Mouse (Mus musculus): ENCODE results near the gene Prss21. TPM values are rescaled to one million over a fixed set of nuclear protein-coding genes. Genes with fewer than 3 reads are reported as not detected.
A peak's percentile ranks its signal among the peaks of the same experiment; 100 is the strongest.

Gene Prss21
- polyA plus RNA-seq, 1 experiment from 2014 or later: not detected

DNA sequence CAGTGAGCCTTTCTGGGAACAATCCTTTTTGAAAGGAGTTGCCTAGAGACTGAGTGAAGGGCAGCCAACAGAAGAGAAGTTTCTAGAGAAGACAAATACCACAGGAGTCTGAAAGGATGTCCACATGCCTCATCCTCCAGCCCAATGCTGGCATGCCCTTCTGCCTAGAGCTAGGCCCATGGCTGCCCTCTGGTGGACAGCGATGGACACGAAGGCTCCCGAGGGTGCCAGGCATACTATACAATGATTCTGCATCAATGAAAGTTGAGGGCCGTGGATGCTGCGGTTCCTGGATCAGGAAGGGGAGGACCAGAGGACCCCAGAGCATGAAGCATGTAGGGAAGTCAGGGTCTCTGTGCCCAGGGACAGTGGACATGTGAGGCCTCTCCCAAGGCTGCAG is 14.6 kb upstream of the Prss21 start:
- H3K27ac ChIP-seq (ENCODE audit: low read length): no peak overlapping the region
- no peaks in the 10 kb centered on the region for H3K27me3 ChIP-seq (replicated peaks; ENCODE audit: control insufficient read depth, insufficient read depth, low read length)
- no peak overlapping the region for H3K4me3 ChIP-seq (replicated peaks; ENCODE audit: low read length)
- no peaks in the 10 kb centered on the region for H3K36me3 ChIP-seq (ENCODE audit: control insufficient read depth, insufficient read depth)
- no peaks in the 10 kb centered on the region for H3K4me1 ChIP-seq (replicated peaks; ENCODE audit: control insufficient read depth, insufficient read depth, low read length)
- no peak overlapping the region for H3K9ac ChIP-seq (replicated peaks; ENCODE audit: low read depth, low read length)
- no peaks in the 10 kb centered on the region for H3K9me3 ChIP-seq (ENCODE audit: control insufficient read depth, low read length)
- 29% methylated on average over 5 of the region's 5 CpGs for WGBS
- no peak for ATAC-seq
- H3K4me2 ChIP-seq (ENCODE audit: low read length): no peak overlapping the region

DNA sequence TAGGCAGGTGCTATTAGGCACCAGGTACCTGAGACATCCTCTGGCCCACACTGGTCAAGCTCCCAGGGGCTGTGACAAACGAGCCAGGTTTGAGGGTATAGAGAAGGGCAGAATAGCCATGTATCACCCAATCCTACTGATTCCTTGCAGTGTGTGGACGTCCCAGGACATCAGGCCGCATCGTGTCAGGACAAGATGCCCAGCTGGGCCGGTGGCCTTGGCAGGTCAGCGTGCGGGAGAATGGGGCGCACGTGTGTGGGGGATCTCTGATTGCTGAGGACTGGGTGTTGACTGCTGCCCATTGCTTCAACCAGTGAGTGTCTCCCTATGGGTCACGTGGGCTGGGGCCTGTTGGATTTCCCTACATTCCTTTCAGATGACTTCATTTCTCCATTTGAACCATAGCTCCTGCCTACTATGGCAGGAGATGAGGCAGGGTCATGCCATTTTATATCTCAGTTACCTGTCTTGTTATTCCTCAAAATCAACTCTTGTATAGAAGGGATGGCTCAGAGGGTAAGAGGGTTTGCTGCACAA is 13.6 kb upstream of the Prss21 start:
- Histone ChIP-seq H3K9ac (replicated peaks; ENCODE audit: low read depth, low read length) (no peak overlapping the region), H3K4me2 (ENCODE audit: low read length) (no peak overlapping the region), H3K27me3 (replicated peaks; ENCODE audit: control insufficient read depth, insufficient read depth, low read length) (no peaks in the 10 kb centered on the region), H3K4me1 (replicated peaks; ENCODE audit: control insufficient read depth, insufficient read depth, low read length) (no peaks in the 10 kb centered on the region), H3K36me3 (ENCODE audit: control insufficient read depth, insufficient read depth) (no peaks in the 10 kb centered on the region), H3K4me3 (replicated peaks; ENCODE audit: low read length) (no peak overlapping the region), H3K27ac (ENCODE audit: low read length) (no peak overlapping the region), H3K9me3 (ENCODE audit: control insufficient read depth, low read length) (no peaks in the 10 kb centered on the region)
- no peak for ATAC-seq
- WGBS: 87% methylated on average over 10 of the region's 10 CpGs

DNA sequence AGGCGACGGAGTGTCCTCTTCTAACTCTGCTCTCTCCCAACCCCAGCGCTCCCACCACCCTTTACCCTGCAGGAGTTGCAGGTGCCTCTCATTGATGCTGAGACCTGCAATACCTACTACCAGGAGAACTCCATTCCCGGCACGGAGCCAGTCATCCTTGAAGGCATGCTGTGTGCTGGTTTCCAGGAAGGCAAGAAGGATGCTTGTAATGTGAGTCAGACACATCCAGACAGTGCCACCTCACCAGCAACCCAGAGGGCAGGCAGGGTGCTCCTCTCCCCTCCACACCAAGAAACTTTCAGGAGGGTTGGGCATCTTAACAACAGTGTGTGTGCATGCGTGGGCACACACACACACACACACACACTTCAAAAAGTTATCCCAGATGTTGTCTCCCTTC is 10.7 kb upstream of the Prss21 start:
- no peak overlapping the region for H3K4me2 ChIP-seq (ENCODE audit: low read length)
- WGBS: 87% methylated on average over 6 of the region's 6 CpGs
- no peaks in the 10 kb centered on the region for H3K36me3 ChIP-seq (ENCODE audit: control insufficient read depth, insufficient read depth)
- no peak overlapping the region for H3K9ac ChIP-seq (replicated peaks; ENCODE audit: low read depth, low read length)
- no peaks in the 10 kb centered on the region for H3K27me3 ChIP-seq (replicated peaks; ENCODE audit: control insufficient read depth, insufficient read depth, low read length)
- no peak overlapping the region for H3K27ac ChIP-seq (ENCODE audit: low read length)
- ATAC-seq: no peak
- H3K4me3 ChIP-seq (replicated peaks; ENCODE audit: low read length): no peak overlapping the region
- no peaks in the 10 kb centered on the region for H3K9me3 ChIP-seq (ENCODE audit: control insufficient read depth, low read length)
- no peaks in the 10 kb centered on the region for H3K4me1 ChIP-seq (replicated peaks; ENCODE audit: control insufficient read depth, insufficient read depth, low read length)

DNA sequence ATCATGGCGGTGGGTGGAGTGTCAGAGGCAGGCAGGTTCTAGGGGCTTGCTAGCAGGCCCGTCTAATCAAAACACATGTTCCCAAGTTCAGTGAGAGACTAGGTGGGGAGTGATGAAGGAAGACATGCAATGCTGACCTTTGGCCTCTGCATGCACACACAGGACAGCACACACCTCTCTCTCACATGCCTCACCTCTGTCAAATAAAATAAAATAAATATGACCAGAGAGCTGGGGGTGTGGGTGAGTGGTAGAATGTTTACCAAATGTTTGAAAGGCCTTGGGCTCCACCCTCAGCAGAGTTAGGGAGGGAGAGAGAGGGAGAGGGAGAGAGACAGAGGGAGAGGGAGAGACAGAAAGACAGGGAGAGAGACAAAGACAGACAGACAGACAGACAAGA is 9.9 kb upstream of the Prss21 start:
- 82% methylated on average over 2 of the region's 2 CpGs for WGBS
- ATAC-seq: no peak
- Histone ChIP-seq H3K4me2 (ENCODE audit: low read length) (no peak overlapping the region), H3K27ac (ENCODE audit: low read length) (no peak overlapping the region), H3K36me3 (ENCODE audit: control insufficient read depth, insufficient read depth) (no peaks in the 10 kb centered on the region), H3K27me3 (replicated peaks; ENCODE audit: control insufficient read depth, insufficient read depth, low read length) (no peaks in the 10 kb centered on the region), H3K4me1 (replicated peaks; ENCODE audit: control insufficient read depth, insufficient read depth, low read length) (no peaks in the 10 kb centered on the region), H3K4me3 (replicated peaks; ENCODE audit: low read length) (no peak overlapping the region), H3K9ac (replicated peaks; ENCODE audit: low read depth, low read length) (no peak overlapping the region), H3K9me3 (ENCODE audit: control insufficient read depth, low read length) (no peaks in the 10 kb centered on the region)

DNA sequence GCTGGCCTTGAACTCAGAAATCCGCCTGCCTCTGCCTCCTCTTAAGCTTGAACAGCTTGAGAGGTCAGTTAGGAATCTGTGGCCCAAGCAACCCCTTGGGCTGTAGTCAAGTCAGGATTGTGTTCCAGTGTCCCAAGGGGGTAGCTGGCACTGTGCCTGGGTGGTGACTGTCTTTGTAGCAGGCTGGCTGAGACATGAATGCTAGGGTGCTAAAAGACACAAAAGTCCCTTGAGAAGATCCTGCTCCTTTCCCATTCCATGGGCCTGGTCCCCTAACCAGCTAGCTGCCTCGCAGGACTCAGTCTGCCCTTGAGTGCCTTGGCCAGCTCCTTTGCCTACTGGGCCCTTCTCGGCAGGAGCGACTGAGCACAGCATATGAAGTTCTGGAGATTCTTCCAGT is 4.9 kb upstream of the Prss21 start:
- H3K27me3 ChIP-seq (replicated peaks; ENCODE audit: control insufficient read depth, insufficient read depth, low read length): no peaks in the 10 kb centered on the region
- no peaks in the 10 kb centered on the region for H3K9me3 ChIP-seq (ENCODE audit: control insufficient read depth, low read length)
- H3K4me3 ChIP-seq (replicated peaks; ENCODE audit: low read length): no peak overlapping the region
- no peak overlapping the region for H3K4me2 ChIP-seq (ENCODE audit: low read length)
- H3K36me3 ChIP-seq (ENCODE audit: control insufficient read depth, insufficient read depth): no peaks in the 10 kb centered on the region
- H3K4me1 ChIP-seq (replicated peaks; ENCODE audit: control insufficient read depth, insufficient read depth, low read length): no peaks in the 10 kb centered on the region
- no peak overlapping the region for H3K9ac ChIP-seq (replicated peaks; ENCODE audit: low read depth, low read length)
- 90% methylated on average over 4 of the region's 4 CpGs for WGBS
- H3K27ac ChIP-seq (ENCODE audit: low read length): no peak overlapping the region
- no peak for ATAC-seq

DNA sequence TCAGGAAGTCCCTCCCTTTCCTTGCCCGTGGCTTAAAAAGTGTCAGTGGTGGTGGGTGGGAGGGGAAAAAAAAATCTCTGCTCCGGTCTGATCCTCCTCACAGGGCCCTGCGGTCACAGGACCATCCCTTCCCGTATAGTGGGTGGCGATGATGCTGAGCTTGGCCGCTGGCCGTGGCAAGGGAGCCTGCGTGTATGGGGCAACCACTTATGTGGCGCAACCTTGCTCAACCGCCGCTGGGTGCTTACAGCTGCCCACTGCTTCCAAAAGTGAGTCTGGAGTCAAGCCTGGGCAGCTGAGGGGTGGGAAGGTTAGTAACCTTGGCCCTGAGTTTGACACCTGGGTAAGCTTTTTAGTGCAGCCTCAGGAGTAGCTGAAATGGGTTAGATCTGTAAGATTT is 657 bp downstream of the Prss21 start:
- H3K4me2 ChIP-seq (ENCODE audit: low read length): no peak overlapping the region
- H3K4me3 ChIP-seq (replicated peaks; ENCODE audit: low read length): no peak overlapping the region
- H3K36me3 ChIP-seq (ENCODE audit: control insufficient read depth, insufficient read depth): no peaks in the 10 kb centered on the region
- no peak overlapping the region for H3K27ac ChIP-seq (ENCODE audit: low read length)
- 91% methylated on average over 11 of the region's 11 CpGs for WGBS
- no peaks in the 10 kb centered on the region for H3K27me3 ChIP-seq (replicated peaks; ENCODE audit: control insufficient read depth, insufficient read depth, low read length)
- no peak for ATAC-seq
- H3K9me3 ChIP-seq (ENCODE audit: control insufficient read depth, low read length): no peaks in the 10 kb centered on the region
- no peak overlapping the region for H3K9ac ChIP-seq (replicated peaks; ENCODE audit: low read depth, low read length)
- H3K4me1 ChIP-seq (replicated peaks; ENCODE audit: control insufficient read depth, insufficient read depth, low read length): no peaks in the 10 kb centered on the region

DNA sequence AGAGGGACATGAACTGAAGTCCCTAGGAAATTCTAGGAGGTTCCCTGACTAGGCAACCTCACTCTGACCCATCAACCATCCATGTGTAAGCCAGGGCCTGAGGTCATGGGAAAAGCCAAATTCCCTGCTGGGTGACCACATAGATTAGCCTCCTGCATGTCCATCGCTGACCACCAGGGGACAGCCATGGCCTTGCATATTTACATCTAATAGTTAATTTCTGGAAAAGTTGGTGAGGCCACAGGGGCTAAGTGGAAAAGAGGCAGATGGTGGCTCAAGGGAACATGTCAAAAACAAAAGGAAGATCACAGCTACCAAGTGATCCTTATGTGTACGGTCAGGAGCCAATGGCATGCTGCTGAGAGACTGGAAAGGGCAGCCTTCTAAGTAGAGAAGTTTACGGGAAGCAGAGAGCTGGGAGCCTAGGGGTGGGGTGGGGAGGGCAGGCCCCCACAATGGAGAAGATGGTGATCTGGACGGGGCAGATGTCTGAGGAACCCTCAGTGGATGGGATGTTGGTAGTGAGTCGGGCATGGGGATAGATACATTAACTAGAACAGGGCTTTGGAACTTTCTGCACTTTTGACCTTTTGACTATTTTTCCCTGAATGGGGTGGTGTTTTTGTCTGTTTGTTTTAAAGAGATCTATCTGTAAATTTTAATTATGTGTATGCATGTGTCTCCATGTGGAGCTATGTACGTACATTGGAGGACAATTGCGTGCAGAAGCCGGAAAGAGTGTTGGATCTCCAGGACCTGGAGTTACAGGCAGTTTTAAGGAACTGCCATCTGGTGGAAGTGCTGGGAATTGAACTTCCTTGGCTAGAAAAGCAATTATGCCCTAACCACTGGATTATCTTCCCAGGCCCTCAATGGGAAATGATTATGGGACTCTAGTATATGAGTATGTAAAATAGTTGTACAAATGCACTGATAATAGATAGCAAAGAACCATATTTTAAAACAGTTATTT is 6.3 kb downstream of the Prss21 start:
- no peak for ATAC-seq
- Histone ChIP-seq H3K36me3 (ENCODE audit: control insufficient read depth, insufficient read depth) (no peaks in the 10 kb centered on the region), H3K4me3 (replicated peaks; ENCODE audit: low read length) (no peak overlapping the region), H3K9me3 (ENCODE audit: control insufficient read depth, low read length) (no peaks in the 10 kb centered on the region), H3K9ac (replicated peaks; ENCODE audit: low read depth, low read length) (no peak overlapping the region), H3K4me2 (ENCODE audit: low read length) (no peak overlapping the region), H3K4me1 (replicated peaks; ENCODE audit: control insufficient read depth, insufficient read depth, low read length) (no peaks in the 10 kb centered on the region), H3K27ac (ENCODE audit: low read length) (no peak overlapping the region), H3K27me3 (replicated peaks; ENCODE audit: control insufficient read depth, insufficient read depth, low read length) (no peaks in the 10 kb centered on the region)
- 46% methylated on average over 8 of the region's 8 CpGs for WGBS

DNA sequence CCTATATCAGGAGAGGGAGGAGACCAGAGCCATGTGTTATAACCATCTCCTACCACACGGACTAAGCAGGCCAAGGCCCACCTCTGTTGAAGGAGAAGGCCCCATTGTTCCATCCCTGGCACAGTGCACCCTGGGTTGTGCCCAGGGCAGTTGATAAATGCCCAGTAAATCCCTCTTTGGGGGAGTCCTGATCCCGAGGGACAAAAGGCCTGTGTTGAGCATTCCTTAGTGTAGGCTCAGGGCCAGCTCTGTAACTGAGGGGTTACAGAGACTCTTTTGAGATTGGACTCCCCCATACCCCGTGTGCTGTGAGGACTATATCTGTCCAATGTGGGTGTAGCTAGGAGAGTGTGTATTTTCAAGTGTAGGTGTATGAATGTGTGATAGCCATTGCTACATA is 8.9 kb downstream of the Prss21 start:
- Histone ChIP-seq H3K4me3 (replicated peaks; ENCODE audit: low read length) (no peak overlapping the region), H3K4me2 (ENCODE audit: low read length) (no peak overlapping the region), H3K4me1 (replicated peaks; ENCODE audit: control insufficient read depth, insufficient read depth, low read length) (no peaks in the 10 kb centered on the region), H3K27ac (ENCODE audit: low read length) (no peak overlapping the region), H3K9ac (replicated peaks; ENCODE audit: low read depth, low read length) (no peak overlapping the region), H3K27me3 (replicated peaks; ENCODE audit: control insufficient read depth, insufficient read depth, low read length) (no peaks in the 10 kb centered on the region), H3K36me3 (ENCODE audit: control insufficient read depth, insufficient read depth) (no peaks in the 10 kb centered on the region), H3K9me3 (ENCODE audit: control insufficient read depth, low read length) (no peaks in the 10 kb centered on the region)
- 30% methylated on average over 3 of the region's 3 CpGs for WGBS
- peak; percentile 78 for ATAC-seq

DNA sequence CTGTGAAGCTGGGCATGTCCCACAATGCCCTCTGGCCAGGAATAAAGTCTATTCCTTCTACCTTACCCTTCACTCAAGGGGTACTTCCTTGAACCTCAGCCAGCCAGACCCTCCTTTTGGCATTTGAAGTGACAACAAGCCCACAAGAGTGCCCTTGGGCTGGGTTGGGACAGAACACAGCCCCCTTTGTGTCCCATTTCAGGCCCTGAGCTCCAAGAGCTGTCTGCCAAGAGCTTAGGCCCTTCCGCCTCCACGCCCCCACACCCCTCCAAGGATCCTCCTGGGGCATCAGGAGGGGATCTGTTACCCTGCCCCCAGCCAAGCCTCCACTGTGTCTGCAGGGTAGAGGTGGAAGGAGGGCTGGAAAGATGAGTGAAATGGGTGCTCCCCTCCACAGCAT is 9.3 kb downstream of the Prss21 start:
- Histone ChIP-seq H3K4me1 (replicated peaks; ENCODE audit: control insufficient read depth, insufficient read depth, low read length) (no peaks in the 10 kb centered on the region), H3K4me3 (replicated peaks; ENCODE audit: low read length) (no peak overlapping the region), H3K9me3 (ENCODE audit: control insufficient read depth, low read length) (no peaks in the 10 kb centered on the region), H3K9ac (replicated peaks; ENCODE audit: low read depth, low read length) (no peak overlapping the region), H3K36me3 (ENCODE audit: control insufficient read depth, insufficient read depth) (no peaks in the 10 kb centered on the region), H3K27me3 (replicated peaks; ENCODE audit: control insufficient read depth, insufficient read depth, low read length) (no peaks in the 10 kb centered on the region), H3K27ac (ENCODE audit: low read length) (no peak overlapping the region), H3K4me2 (ENCODE audit: low read length) (no peak overlapping the region)
- peak; percentile 52 for ATAC-seq
- 74% methylated on average over 2 of the region's 2 CpGs for WGBS
